Comparison of ENCODE assay signal across 8 mouse cellular contexts in genomic region chr16:50309411-50310042, GRCm38 (mm10).
DNase-seq lines count a peak whose midpoint lies in the region; ATAC-seq and TF ChIP-seq lines count a peak whose summit lies in the region.

No protein-coding gene starts in this region.

- H3K36me3 ChIP-seq in limb, embryonic 14.5 days (ENCODE audit: control insufficient read depth, insufficient read depth, low read length), result no peaks in the 10 kb centered on the region
- H3K36me3 ChIP-seq in limb, embryonic 10.5 days, result no peaks in the 10 kb centered on the region
- H3K36me3 ChIP-seq in embryonic facial prominence, embryonic 15.5 days, result no peaks in the 10 kb centered on the region
- no peaks in the 10 kb centered on the region for H3K36me3 ChIP-seq in heart, embryonic 14.5 days (ENCODE audit: control insufficient read depth, insufficient read depth, low read length)

- H3K9ac ChIP-seq in limb, embryonic 14.5 days (ENCODE audit: low read depth, low read length, severe bottlenecking), result no peak overlapping the region
- no peak overlapping the region for H3K9ac ChIP-seq in embryonic facial prominence, embryonic 15.5 days
- H3K9ac ChIP-seq in heart, embryonic 14.5 days (ENCODE audit: low read length), result 0 out of 2 replicates have a peak overlapping the region, but pooled peaks have one; percentile 11

- H3K4me2 ChIP-seq in limb, embryonic 14.5 days (replicated peaks; ENCODE audit: low read depth, low read length, severe bottlenecking), result no peak overlapping the region
- H3K4me2 ChIP-seq in embryonic facial prominence, embryonic 15.5 days (replicated peaks), result no peak overlapping the region
- peak overlapping the region; percentile 55 for H3K4me2 ChIP-seq in heart, embryonic 14.5 days (ENCODE audit: low read length)

- no peaks in the 10 kb centered on the region for H3K4me1 ChIP-seq in limb, embryonic 14.5 days (ENCODE audit: control insufficient read depth, insufficient read depth, low read length)
- H3K4me1 ChIP-seq in limb, embryonic 10.5 days, result no peaks in the 10 kb centered on the region
- H3K4me1 ChIP-seq in embryonic facial prominence, embryonic 15.5 days, result no peaks in the 10 kb centered on the region
- peaks cover 6 to 23% of the 10 kb centered on the region in 2 experiments; a peak in 3 of 4 replicates for H3K4me1 ChIP-seq in heart, embryonic 14.5 days (ENCODE audit: control insufficient read depth in 2 of 2, insufficient read depth in 2 of 2, low read length in 2 of 2)

- peak; percentile 65 for DNase-seq in limb, embryonic 14.5 days (ENCODE audit: low spot score)
- no peak for DNase-seq in limb, embryonic 10.5 days (ENCODE audit: low spot score)
- peak; percentile 79 to 83 for DNase-seq in layer of hippocampus, adult 8-10 months (ENCODE audit: low spot score in 2 of 2)
- peak; percentile 47 to 83 for DNase-seq in lung, postnatal 4 days
- DNase-seq in urinary bladder, postnatal 10 days (ENCODE audit: low spot score), result peak; percentile 22

- 75% methylated on average over 9 of the region's 9 CpGs for WGBS in limb, embryonic 14.5 days
- WGBS in limb, embryonic 10.5 days, result 90% methylated on average over 9 of the region's 9 CpGs
- WGBS in embryonic facial prominence, embryonic 15.5 days, result 62% methylated on average over 9 of the region's 9 CpGs
- WGBS in heart, embryonic 14.5 days, result 24% methylated on average over 9 of the region's 9 CpGs

- 0 out of 2 replicates have a peak, but pooled peaks have one; percentile 41 for ATAC-seq in limb, embryonic 14.5 days (ENCODE audit: low FRiP score, low read depth)
- peak; percentile 81 for ATAC-seq in embryonic facial prominence, embryonic 15.5 days (ENCODE audit: insufficient number of reproducible peaks, low FRiP score, low TSS enrichment, low read depth)
- ATAC-seq in heart, embryonic 14.5 days (ENCODE audit: insufficient number of reproducible peaks, insufficient read depth, low FRiP score, low read depth), result peak; percentile 78
- no peak for ATAC-seq in megakaryocyte-erythroid progenitor cell, adult 5-6 weeks (replicated peaks; ENCODE audit: low FRiP score, low TSS enrichment, poor library complexity, severe bottlenecking)

- no peaks in the 10 kb centered on the region for H3K9me3 ChIP-seq in limb, embryonic 14.5 days (ENCODE audit: control insufficient read depth, low read length)
- H3K9me3 ChIP-seq in limb, embryonic 10.5 days (replicated peaks), result no peaks in the 10 kb centered on the region
- H3K9me3 ChIP-seq in embryonic facial prominence, embryonic 15.5 days (replicated peaks), result no peaks in the 10 kb centered on the region
- H3K9me3 ChIP-seq in heart, embryonic 14.5 days (ENCODE audit: control insufficient read depth, low read length), result no peaks in the 10 kb centered on the region

- no peak overlapping the region for H3K4me3 ChIP-seq in limb, embryonic 14.5 days (replicated peaks; ENCODE audit: low read length)
- no peak overlapping the region for H3K4me3 ChIP-seq in limb, embryonic 10.5 days
- no peak overlapping the region for H3K4me3 ChIP-seq in embryonic facial prominence, embryonic 15.5 days (replicated peaks)
- peak overlapping the region in 1 of 2 experiments; percentile 1; a peak in 1 of 4 replicates for H3K4me3 ChIP-seq in heart, embryonic 14.5 days (ENCODE audit: control insufficient read depth in 1 of 2, insufficient read depth in 1 of 2, low read depth in 1 of 2, low read length in 2 of 2)

- TF ChIP-seq POLR2A in limb, embryonic 14.5 days (IDR thresholded peaks at IDR 0.05; ENCODE audit: borderline replicate concordance, extremely low read depth, insufficient read depth, insufficient read length), result no peak

- H3K27me3 ChIP-seq in limb, embryonic 14.5 days (ENCODE audit: control insufficient read depth, insufficient read depth, low read length), result no peaks in the 10 kb centered on the region
- no peaks in the 10 kb centered on the region for H3K27me3 ChIP-seq in limb, embryonic 10.5 days (ENCODE audit: low read depth, poor library complexity, severe bottlenecking)
- no peaks in the 10 kb centered on the region for H3K27me3 ChIP-seq in embryonic facial prominence, embryonic 15.5 days
- no peaks in the 10 kb centered on the region for H3K27me3 ChIP-seq in heart, embryonic 14.5 days (ENCODE audit: control insufficient read depth, insufficient read depth, low read length)

- no peak overlapping the region for H3K27ac ChIP-seq in limb, embryonic 14.5 days (replicated peaks; ENCODE audit: low read depth, low read length)
- no peak overlapping the region for H3K27ac ChIP-seq in limb, embryonic 10.5 days
- H3K27ac ChIP-seq in embryonic facial prominence, embryonic 15.5 days (replicated peaks), result no peak overlapping the region; the same call in 1 of the 2 replicates
- H3K27ac ChIP-seq in heart, embryonic 14.5 days (replicated peaks in 1 of 2; ENCODE audit: control insufficient read depth in 1 of 2, insufficient read depth in 1 of 2, low read depth in 2 of 2, low read length in 2 of 2), result peak overlapping the region; percentile 59 to 65

Comparison
In these comparisons a context has a peak if more than half of its experiments do, and no peak if none do; other contexts are left out.
1. H3K27ac ChIP-seq: peak in heart, embryonic 14.5 days (2 of 2); none in limb, embryonic 14.5 days (single experiment), limb, embryonic 10.5 days (single experiment) and embryonic facial prominence, embryonic 15.5 days (single experiment).